Mouse (Mus musculus) small intestine, adult 2 months (tissue): ENCODE results near the gene Wfikkn1.

Source experiments
- CTCF ChIP-seq: fragments of 200-500 bp; IDR thresholded peaks from 2 replicates; pipeline ENCODE4 v1.5.1; 2012; ENCODE audit warnings: low read depth, mild to moderate bottlenecking, control low read depth, inconsistent platforms, low read length, moderate library complexity, mixed read lengths; ENCODE audit not compliant: insufficient replicate concordance, insufficient read length; ENCODE audit errors: extremely low read depth
- POLR2A ChIP-seq: fragments of 200-500 bp; IDR thresholded peaks from 2 replicates; pipeline ENCODE4 v1.6.1; 2012; ENCODE audit warnings: low read depth, mild to moderate bottlenecking, control low read depth, inconsistent platforms, low read length, moderate library complexity

DNA sequence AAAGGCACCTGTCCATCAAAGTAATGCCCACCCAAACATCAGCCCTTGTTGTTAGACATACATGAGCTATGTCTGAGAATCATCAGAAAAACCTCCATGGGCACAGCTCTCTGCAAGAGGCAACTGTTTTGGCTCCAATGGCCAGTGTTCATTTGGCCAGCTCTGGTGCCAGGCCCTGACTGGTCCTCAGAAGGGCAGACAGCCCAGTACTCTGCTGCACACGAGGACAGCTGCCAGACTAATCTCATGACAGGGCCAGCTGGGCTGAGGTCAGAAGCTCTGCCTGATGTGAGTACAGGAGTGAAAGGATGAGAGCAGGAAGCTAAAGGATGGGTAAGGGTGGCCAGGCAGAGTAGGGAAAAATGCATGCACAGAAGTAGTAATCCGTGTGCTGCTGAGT is 44.7 kb upstream of the Wfikkn1 start:
- TF ChIP-seq POLR2A, result no peak
- TF ChIP-seq CTCF, result no peak
